Mouse (Mus musculus) liver, postnatal 0 days (tissue): ENCODE data around the gene Phyhd1. TPM values are rescaled to one million over a fixed set of nuclear protein-coding genes. Genes with fewer than 3 reads are reported as not detected.

Source experiments
- ATAC-seq: fragments of 200-750 bp; cut with Nextera tagmentation; 2 replicates; pipeline ENCODE4 v1.8.0; 2017; ENCODE audit warnings: mild to moderate bottlenecking, moderate library complexity
- DNase-seq: peaks from one replicate; pipeline ENCODE4 v3.0.0-alpha.2; 2016
- H3K27ac ChIP-seq: fragments of 300-500 bp; sonication (generic); 2 replicates; pipeline ENCODE4 v1.5.1; 2014; ENCODE audit warnings: antibody characterized with exemption, moderate library complexity, mild to moderate bottlenecking, low read depth
- H3K27me3 ChIP-seq: fragments of 300-500 bp; sonication (generic); 2 replicates; pipeline ENCODE4 v1.6.1; 2014; ENCODE audit warnings: low read length, control low read depth, mixed read lengths; ENCODE audit not compliant: insufficient read depth
- H3K36me3 ChIP-seq: fragments of 300-500 bp; sonication (generic); replicated peaks from 2 replicates; pipeline ENCODE4 v1.6.1; 2014; ENCODE audit warnings: mild to moderate bottlenecking, control low read depth, low read length, moderate library complexity, mixed read lengths; ENCODE audit not compliant: insufficient read depth
- H3K4me1 ChIP-seq: fragments of 300-500 bp; sonication (generic); 2 replicates; pipeline ENCODE4 v1.6.1; 2014; ENCODE audit warnings: antibody characterized with exemption, mild to moderate bottlenecking, control low read depth; ENCODE audit not compliant: insufficient read depth
- H3K4me2 ChIP-seq: fragments of 300-500 bp; sonication (generic); 2 replicates; pipeline ENCODE4 v1.6.1; 2014; ENCODE audit warnings: low read depth, mild to moderate bottlenecking, low read length, moderate library complexity, mixed read lengths
- H3K4me3 ChIP-seq: fragments of 300-500 bp; sonication (generic); 2 replicates; pipeline ENCODE4 v1.5.1; 2014; ENCODE audit warnings: low read depth, low read length
- H3K9ac ChIP-seq: fragments of 300-500 bp; sonication (generic); replicated peaks from 2 replicates; pipeline ENCODE4 v1.6.1; 2014; ENCODE audit warnings: mild to moderate bottlenecking, moderate library complexity
- H3K9me3 ChIP-seq: fragments of 300-500 bp; sonication (generic); 2 replicates; pipeline ENCODE4 v1.6.1; 2016; ENCODE audit warnings: mild to moderate bottlenecking, control low read depth, low read length, mixed read lengths
- CTCF ChIP-seq: sonication (generic); IDR thresholded peaks from 2 replicates; pipeline ENCODE4 v1.5.1; 2016; ENCODE audit warnings: antibody characterized with exemption, low read depth
- EP300 ChIP-seq: IDR thresholded peaks from 2 replicates; pipeline ENCODE4 v1.6.1; 2016; ENCODE audit warnings: antibody characterized with exemption, low read depth, mild to moderate bottlenecking
- WGBS: fragments of 180-500 bp; shearing (Covaris S2); extraction: QIAGEN DNeasy Blood & Tissue Kit; methylation state at CpG from one replicate; pipeline ENCODE4 v1.1.7; 2014; ENCODE audit not compliant: insufficient replicate concordance; 5-methylcytosine and 5-hydroxymethylcytosine counted together
- polyA plus RNA-seq: library from polyadenylated mRNA; unstranded; fragments of >200 nt; fragmentation: Nextera tagmentation; extraction: Ambion mirVana; gene quantifications from 2 replicates; pipeline ENCODE4 v1.2.1, GENCODE M21; 2015

The Phyhd1 gene
- polyA plus RNA-seq, 1 experiment from 2014 or later: 23.2 TPM

- H3K27me3 ChIP-seq: no peaks in the 10 kb centered on the region
- no peaks in the 10 kb centered on the region for H3K9me3 ChIP-seq
- ATAC-seq (no peak), DNase-seq (no peak)
- peaks cover 55% of the 10 kb centered on the region for H3K4me1 ChIP-seq
- TF ChIP-seq EP300: no peak
- no peak for TF ChIP-seq CTCF
- H3K4me3 ChIP-seq: peak overlapping the region; percentile 94
- peak overlapping the region; percentile 97 for H3K9ac ChIP-seq
- peak overlapping the region; percentile 88 for H3K4me2 ChIP-seq
- H3K36me3 ChIP-seq: peaks cover 31% of the 10 kb centered on the region
- WGBS: 58% methylated on average over 3 of the region's 3 CpGs
- peak overlapping the region; percentile 87 for H3K27ac ChIP-seq
Measured at GRCm38 (mm10) chr2:30238906-30239465, 27.0 kb upstream of the Phyhd1 start.

DNA sequence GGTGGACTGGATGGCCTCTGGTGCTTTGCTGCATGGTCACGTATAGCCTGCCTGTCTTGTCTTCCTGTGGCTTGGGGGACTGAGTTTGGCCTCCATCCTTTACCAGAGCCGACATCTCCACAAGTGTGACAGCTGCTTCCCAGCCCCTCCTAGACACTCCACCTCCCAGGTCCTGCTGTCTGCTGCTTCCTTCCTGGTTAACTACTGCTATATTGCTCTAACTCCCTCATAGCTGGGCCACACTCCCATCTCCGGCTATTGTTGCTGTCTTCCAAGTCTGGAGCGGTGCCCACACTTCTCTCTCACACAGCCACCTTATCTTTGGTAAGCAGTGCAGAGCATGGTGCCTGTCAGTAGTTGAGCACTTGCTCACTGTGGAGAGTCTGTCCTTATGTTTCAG lies 26.2 kb upstream of the Phyhd1 start:
- Histone ChIP-seq H3K27me3 (no peaks in the 10 kb centered on the region), H3K4me1 (peaks cover 59% of the 10 kb centered on the region), H3K36me3 (peaks cover 36% of the 10 kb centered on the region), H3K4me2 (peak overlapping the region; percentile 88), H3K9ac (peak overlapping the region; percentile 97), H3K27ac (peak overlapping the region; percentile 87), H3K9me3 (no peaks in the 10 kb centered on the region), H3K4me3 (peak overlapping the region; percentile 94)
- 41% methylated on average over 4 of the region's 4 CpGs for WGBS
- DNase-seq (peak; percentile 66), ATAC-seq (peak; percentile 22)
- TF ChIP-seq EP300: no peak
- TF ChIP-seq CTCF: no peak

- ATAC-seq: no peak
- peaks cover 64% of the 10 kb centered on the region for H3K4me1 ChIP-seq
Measured at GRCm38 (mm10) chr2:30240267-30240666, 25.7 kb upstream of the Phyhd1 start, which contains the start of gene Gm28035. Gene Gm28035 (plus strand): TSS chr2:30240567.

GRCm38 (mm10) chr2:30242509-30242908 lies 23.5 kb upstream of the Phyhd1 start:
- Histone ChIP-seq H3K9me3 (no peaks in the 10 kb centered on the region), H3K4me1 (peaks cover 74% of the 10 kb centered on the region), H3K4me3 (no peak overlapping the region), H3K27me3 (no peaks in the 10 kb centered on the region), H3K4me2 (no peak overlapping the region), H3K27ac (peak overlapping the region; percentile 76), H3K36me3 (peaks cover 43% of the 10 kb centered on the region), H3K9ac (no peak overlapping the region)
- TF ChIP-seq EP300 (peak; percentile 36; the same call in 1 of the 2 replicates), CTCF (no peak)
- WGBS: 65% methylated on average over 4 of the region's 4 CpGs
- peak; percentile 49 for ATAC-seq
- DNase-seq: peak; percentile 45

More at GRCm38 (mm10) chr2:30240267-30240666, 25.7 kb upstream of the Phyhd1 start, which contains the start of gene Gm28035:
- Histone ChIP-seq H3K4me2 (peak within 1 kb of the TSS; percentile 88), H3K9ac (peak within 1 kb of the TSS; percentile 97), H3K4me3 (peak within 1 kb of the TSS; percentile 94), H3K27me3 (no peaks in the 10 kb centered on the region), H3K9me3 (no peaks in the 10 kb centered on the region), H3K36me3 (peaks cover 36% of the 10 kb centered on the region), H3K27ac (peak within 1 kb of the TSS; percentile 87)
- DNase-seq: no peak
- 55% methylated on average over 2 of the region's 2 CpGs for WGBS
- no peak for TF ChIP-seq CTCF
- no peak for TF ChIP-seq EP300

GRCm38 (mm10) chr2:30243391-30243790 lies 22.6 kb upstream of the Phyhd1 start:
- H3K9me3 ChIP-seq: no peaks in the 10 kb centered on the region
- H3K4me1 ChIP-seq: peaks cover 72% of the 10 kb centered on the region
- ATAC-seq (no peak), DNase-seq (no peak)
- no peak overlapping the region for H3K4me3 ChIP-seq
- 90% methylated on average over 4 of the region's 4 CpGs for WGBS
- H3K9ac ChIP-seq: no peak overlapping the region
- H3K36me3 ChIP-seq: peaks cover 49% of the 10 kb centered on the region
- no peak overlapping the region for H3K4me2 ChIP-seq
- peak overlapping the region; percentile 76 for H3K27ac ChIP-seq
- no peak for TF ChIP-seq CTCF
- TF ChIP-seq EP300: no peak
- no peaks in the 10 kb centered on the region for H3K27me3 ChIP-seq

GRCm38 (mm10) chr2:30244595-30245178 lies 21.3 kb upstream of the Phyhd1 start:
- TF ChIP-seq CTCF (no peak), EP300 (no peak)
- Histone ChIP-seq H3K36me3 (peaks cover 60% of the 10 kb centered on the region), H3K4me2 (no peak overlapping the region), H3K9me3 (no peaks in the 10 kb centered on the region), H3K27ac (peak overlapping the region; percentile 7), H3K9ac (no peak overlapping the region), H3K4me1 (peaks cover 59% of the 10 kb centered on the region), H3K4me3 (no peak overlapping the region), H3K27me3 (no peaks in the 10 kb centered on the region)
- WGBS: 64% methylated on average over 7 of the region's 7 CpGs
- ATAC-seq (peak; percentile 28), DNase-seq (no peak)
